Mouse (Mus musculus) C2C12 (cell line): ENCODE results near the gene Ccdc83.

Experiments
- CEBPB ChIP-seq: IDR thresholded peaks from one replicate; pipeline ENCODE4 v1.6.1; 2011; ENCODE audit warnings: low read depth, mild to moderate bottlenecking, control low read depth, moderate library complexity
- CTCF ChIP-seq: IDR thresholded peaks from one replicate; pipeline ENCODE4 v1.5.1; 2011; ENCODE audit not compliant: control insufficient read depth, insufficient read depth, insufficient read length
- FOSL1 ChIP-seq: IDR thresholded peaks from one replicate; pipeline ENCODE4 v1.8.0; 2011; ENCODE audit warnings: mild to moderate bottlenecking, low read length; ENCODE audit not compliant: poor library complexity, insufficient read depth, severe bottlenecking
- MAX ChIP-seq: IDR thresholded peaks from one replicate; pipeline ENCODE4 v1.6.1; 2011; ENCODE audit warnings: mild to moderate bottlenecking, control low read depth
- MYOD1 ChIP-seq: IDR thresholded peaks from one replicate; pipeline ENCODE4 v1.6.1; 2011; ENCODE audit warnings: low read depth; ENCODE audit not compliant: control insufficient read depth, insufficient read length
- MYOG ChIP-seq: IDR thresholded peaks from one replicate; pipeline ENCODE4 v1.6.1; 2011; ENCODE audit not compliant: control insufficient read depth, insufficient read length; ENCODE audit errors: extremely low read depth
- USF1 ChIP-seq: IDR thresholded peaks from one replicate; pipeline ENCODE4 v1.6.1; 2011; ENCODE audit warnings: low read depth, mild to moderate bottlenecking, control low read depth, moderate library complexity

DNA sequence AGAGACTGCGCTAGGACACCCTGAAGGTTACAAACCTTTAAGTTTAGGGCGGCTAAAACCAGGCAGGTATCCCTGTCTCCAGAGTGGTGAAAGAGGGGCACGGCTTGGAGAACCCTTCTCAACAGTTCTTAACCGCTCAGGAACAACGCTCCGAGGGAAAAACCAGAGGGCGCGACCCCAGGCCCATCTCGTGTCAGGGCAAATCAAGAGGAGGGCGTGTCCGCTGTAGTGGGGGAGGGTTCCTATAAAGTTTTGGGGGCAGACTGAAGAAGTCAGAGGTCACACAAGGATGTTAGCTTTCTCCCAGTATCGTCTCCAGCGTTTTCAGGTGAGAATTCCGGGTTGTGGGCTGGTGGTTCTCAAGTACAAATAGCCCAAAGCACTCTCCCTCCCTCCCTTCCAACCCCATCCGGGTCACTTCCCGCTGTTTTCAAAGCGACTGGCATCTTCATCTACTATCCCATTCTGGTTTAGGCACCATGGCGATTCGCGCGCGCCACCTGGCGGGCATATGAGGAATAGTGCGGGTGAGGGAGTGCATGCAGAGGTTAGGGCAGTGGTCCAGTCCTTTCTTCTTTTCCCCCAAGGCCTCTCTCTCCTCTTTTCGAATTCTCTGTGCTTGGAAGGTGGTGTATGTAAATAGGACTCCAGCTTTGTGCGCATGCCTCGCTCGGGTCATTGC, at the start of gene Ccdc83:
- peak; percentile 94 for TF ChIP-seq CTCF
- TF ChIP-seq USF1: no peak
- no peak for TF ChIP-seq FOSL1
- no peak for TF ChIP-seq MAX
- TF ChIP-seq CEBPB: no peak
- TF ChIP-seq MYOG: no peak
- no peak for TF ChIP-seq MYOD1
